Comparison of ENCODE assay signal across 11 mouse cellular contexts in the genomic region with DNA sequence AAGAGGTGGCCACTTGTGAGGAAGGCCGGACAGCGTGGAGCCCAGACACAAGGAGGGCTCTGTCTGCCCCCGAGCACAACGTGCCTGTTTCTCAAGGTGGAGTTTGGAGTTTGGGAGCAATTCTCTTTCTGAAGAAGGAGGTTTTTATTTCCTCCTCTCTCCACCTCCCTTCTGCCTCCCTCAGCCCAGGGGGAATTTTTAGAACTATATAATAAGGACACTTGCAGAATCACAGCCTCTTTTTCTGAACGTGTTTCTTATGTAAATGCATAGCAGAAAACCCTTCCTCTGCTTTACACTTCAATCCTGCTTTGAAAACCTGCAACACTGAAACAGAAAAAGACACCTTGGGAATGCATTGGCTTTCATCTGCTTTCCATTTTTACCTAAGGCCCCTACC. TPM values are rescaled to one million over a fixed set of nuclear protein-coding genes. Genes with fewer than 3 reads are reported as not detected.
"Had no signal": no experiment of that assay in that cellular context is flagged by ENCODE, and none has a peak within 500 bp of the region (broad histone marks: within the 10 kb centered on the region; RNA-seq: fewer than 3 reads in every experiment).

No protein-coding gene starts in this region.

- ATAC-seq: midbrain, embryonic 16.5 days had no signal

- DNase-seq: kidney, adult 11 months; kidney, adult 9 months; kidney, postnatal 36 days; layer of hippocampus, adult 9-11 months; layer of hippocampus, postnatal 36 days; lung, adult 18-20 months; right cerebral cortex, postnatal 25 days; thymus, postnatal 4 days had no signal

RNA-seq across cellular contexts. Expression of gene Mab21l3, which starts 54.7 kb away (rescaled TPM):
- total RNA-seq: layer of hippocampus, adult 18-20 months; megakaryocyte-erythroid progenitor cell, adult 5-6 weeks had no signal
